Mouse (Mus musculus): ENCODE data around the gene Parp12. TPM values are rescaled to one million over a fixed set of nuclear protein-coding genes. Genes with fewer than 3 reads are reported as not detected.

The Parp12 gene
- polyA plus RNA-seq, 1 experiment from 2014 or later: 14.4 TPM

- no peaks in the 10 kb centered on the region for H3K27me3 ChIP-seq (ENCODE audit: control insufficient read depth, insufficient read depth, low read length)
- H3K4me2 ChIP-seq (ENCODE audit: low read length): no peak overlapping the region
- H3K27ac ChIP-seq (replicated peaks in 1 of 2; ENCODE audit: control insufficient read depth in 1 of 2, insufficient read depth in 1 of 2, low read depth in 2 of 2, low read length in 2 of 2): no peak overlapping the region
- H3K4me1 ChIP-seq (ENCODE audit: control insufficient read depth in 2 of 2, insufficient read depth in 2 of 2, low read length in 2 of 2): peaks cover 6 to 12% of the 10 kb centered on the region in 2 experiments; a peak in 3 of 4 replicates
- no peak overlapping the region for H3K4me3 ChIP-seq (ENCODE audit: control insufficient read depth in 1 of 2, insufficient read depth in 1 of 2, low read depth in 1 of 2, low read length in 2 of 2)
- H3K9ac ChIP-seq (ENCODE audit: low read length): no peak overlapping the region
- ATAC-seq (ENCODE audit: insufficient number of reproducible peaks, insufficient read depth, low FRiP score, low read depth): no peak
- no peaks in the 10 kb centered on the region; the same call in 1 of the 2 replicates for H3K36me3 ChIP-seq (ENCODE audit: control insufficient read depth, insufficient read depth, low read length)
- H3K9me3 ChIP-seq (ENCODE audit: control insufficient read depth, low read length): peaks cover 6% of the 10 kb centered on the region; the same call in 1 of the 2 replicates
- WGBS: 52% methylated on average over 3 of the region's 3 CpGs
Measured at GRCm38 (mm10) chr6:39120685-39121084, 2.5 kb upstream of the Parp12 start.

GRCm38 (mm10) chr6:39118456-39118881 is 320 bp upstream of the Parp12 start:
- peak overlapping the region in 1 of 2 experiments; percentile 63; a peak in 2 of 4 replicates for H3K27ac ChIP-seq (replicated peaks in 1 of 2; ENCODE audit: control insufficient read depth in 1 of 2, insufficient read depth in 1 of 2, low read depth in 2 of 2, low read length in 2 of 2)
- peaks cover 6 to 13% of the 10 kb centered on the region in 2 experiments; a peak in 3 of 4 replicates for H3K4me1 ChIP-seq (ENCODE audit: control insufficient read depth in 2 of 2, insufficient read depth in 2 of 2, low read length in 2 of 2)
- peak overlapping the region; percentile 76 for H3K4me2 ChIP-seq (ENCODE audit: low read length)
- peaks cover 6% of the 10 kb centered on the region; the same call in 1 of the 2 replicates for H3K9me3 ChIP-seq (ENCODE audit: control insufficient read depth, low read length)
- H3K9ac ChIP-seq (ENCODE audit: low read length): peak overlapping the region; percentile 91
- H3K27me3 ChIP-seq (ENCODE audit: control insufficient read depth, insufficient read depth, low read length): no peaks in the 10 kb centered on the region
- H3K36me3 ChIP-seq (ENCODE audit: control insufficient read depth, insufficient read depth, low read length): no peaks in the 10 kb centered on the region; the same call in 1 of the 2 replicates
- WGBS: 7% methylated on average over 45 of the region's 49 CpGs
- H3K4me3 ChIP-seq (ENCODE audit: control insufficient read depth in 1 of 2, insufficient read depth in 1 of 2, low read depth in 1 of 2, low read length in 2 of 2): peak overlapping the region; percentile 91
- peak; percentile 41; the same call in 1 of the 2 replicates for ATAC-seq (ENCODE audit: insufficient number of reproducible peaks, insufficient read depth, low FRiP score, low read depth)

DNA sequence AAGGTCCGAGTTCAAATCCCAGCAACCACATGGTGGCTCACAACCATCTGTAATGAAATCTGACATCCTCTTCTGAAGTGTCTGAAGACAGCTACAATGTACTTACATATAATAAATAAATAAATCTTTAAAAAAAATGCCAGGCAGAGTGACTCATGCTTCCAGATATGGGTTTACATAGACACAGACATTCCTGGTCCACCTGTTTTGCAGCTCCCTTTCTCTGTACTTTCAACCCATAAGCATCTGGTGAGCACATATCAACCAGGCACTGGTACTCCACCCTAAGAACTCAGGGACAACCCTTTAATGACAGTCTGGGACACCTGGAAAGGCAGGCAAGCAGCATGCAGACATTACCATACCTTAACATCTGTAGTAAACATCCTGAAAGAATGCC is 2.7 kb downstream of the Parp12 start:
- Histone ChIP-seq H3K4me1 (ENCODE audit: control insufficient read depth in 2 of 2, insufficient read depth in 2 of 2, low read length in 2 of 2) (peaks cover 6 to 13% of the 10 kb centered on the region in 2 experiments; a peak in 3 of 4 replicates), H3K9me3 (ENCODE audit: control insufficient read depth, low read length) (peaks cover 6% of the 10 kb centered on the region; the same call in 1 of the 2 replicates), H3K27ac (replicated peaks in 1 of 2; ENCODE audit: control insufficient read depth in 1 of 2, insufficient read depth in 1 of 2, low read depth in 2 of 2, low read length in 2 of 2) (no peak overlapping the region), H3K27me3 (ENCODE audit: control insufficient read depth, insufficient read depth, low read length) (no peaks in the 10 kb centered on the region), H3K4me3 (ENCODE audit: control insufficient read depth in 1 of 2, insufficient read depth in 1 of 2, low read depth in 1 of 2, low read length in 2 of 2) (no peak overlapping the region), H3K4me2 (ENCODE audit: low read length) (no peak overlapping the region), H3K9ac (ENCODE audit: low read length) (no peak overlapping the region), H3K36me3 (ENCODE audit: control insufficient read depth, insufficient read depth, low read length) (peaks cover 3% of the 10 kb centered on the region; the same call in 1 of the 2 replicates)
- 79% methylated on average over 1 of the region's 1 CpGs for WGBS
- no peak for ATAC-seq (ENCODE audit: insufficient number of reproducible peaks, insufficient read depth, low FRiP score, low read depth)

- Histone ChIP-seq H3K36me3 (ENCODE audit: control insufficient read depth, insufficient read depth, low read length) (peaks cover 3% of the 10 kb centered on the region; the same call in 1 of the 2 replicates), H3K4me3 (ENCODE audit: control insufficient read depth in 1 of 2, insufficient read depth in 1 of 2, low read depth in 1 of 2, low read length in 2 of 2) (no peak overlapping the region), H3K4me1 (ENCODE audit: control insufficient read depth in 2 of 2, insufficient read depth in 2 of 2, low read length in 2 of 2) (peaks cover 6 to 13% of the 10 kb centered on the region in 2 experiments; a peak in 3 of 4 replicates), H3K9me3 (ENCODE audit: control insufficient read depth, low read length) (no peaks in the 10 kb centered on the region), H3K9ac (ENCODE audit: low read length) (no peak overlapping the region), H3K27ac (replicated peaks in 1 of 2; ENCODE audit: control insufficient read depth in 1 of 2, insufficient read depth in 1 of 2, low read depth in 2 of 2, low read length in 2 of 2) (no peak overlapping the region), H3K4me2 (ENCODE audit: low read length) (no peak overlapping the region), H3K27me3 (ENCODE audit: control insufficient read depth, insufficient read depth, low read length) (no peaks in the 10 kb centered on the region)
- no peak for ATAC-seq (ENCODE audit: insufficient number of reproducible peaks, insufficient read depth, low FRiP score, low read depth)
- WGBS: 79% methylated on average over 3 of the region's 3 CpGs
Measured at GRCm38 (mm10) chr6:39113141-39113540, 5.0 kb downstream of the Parp12 start.

DNA sequence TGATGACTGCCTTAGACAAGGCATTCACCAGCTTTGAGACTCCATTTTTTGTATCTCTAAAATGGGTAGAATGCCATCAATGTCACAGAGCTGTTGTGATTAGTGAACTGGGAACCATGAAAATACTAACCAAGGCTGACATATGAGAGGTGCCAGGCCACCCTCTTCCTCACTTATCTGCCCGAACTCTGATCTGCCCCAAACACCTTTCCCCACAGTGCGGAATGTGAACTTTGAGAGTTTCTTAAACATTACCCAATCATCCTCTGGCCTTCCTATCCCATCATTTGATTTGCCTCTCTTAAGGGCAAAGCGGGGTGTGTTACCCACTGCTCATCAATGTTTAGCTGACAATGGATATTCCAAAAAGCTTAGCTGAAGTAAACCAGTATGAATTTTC is 5.4 kb downstream of the Parp12 start:
- Histone ChIP-seq H3K36me3 (ENCODE audit: control insufficient read depth, insufficient read depth, low read length) (peaks cover 3% of the 10 kb centered on the region; the same call in 1 of the 2 replicates), H3K4me1 (ENCODE audit: control insufficient read depth in 2 of 2, insufficient read depth in 2 of 2, low read length in 2 of 2) (peaks cover 6 to 13% of the 10 kb centered on the region in 2 experiments; a peak in 3 of 4 replicates), H3K27ac (replicated peaks in 1 of 2; ENCODE audit: control insufficient read depth in 1 of 2, insufficient read depth in 1 of 2, low read depth in 2 of 2, low read length in 2 of 2) (no peak overlapping the region), H3K9me3 (ENCODE audit: control insufficient read depth, low read length) (no peaks in the 10 kb centered on the region), H3K4me3 (ENCODE audit: control insufficient read depth in 1 of 2, insufficient read depth in 1 of 2, low read depth in 1 of 2, low read length in 2 of 2) (no peak overlapping the region), H3K27me3 (ENCODE audit: control insufficient read depth, insufficient read depth, low read length) (no peaks in the 10 kb centered on the region), H3K4me2 (ENCODE audit: low read length) (no peak overlapping the region), H3K9ac (ENCODE audit: low read length) (no peak overlapping the region)
- 83% methylated on average over 3 of the region's 3 CpGs for WGBS
- no peak for ATAC-seq (ENCODE audit: insufficient number of reproducible peaks, insufficient read depth, low FRiP score, low read depth)

DNA sequence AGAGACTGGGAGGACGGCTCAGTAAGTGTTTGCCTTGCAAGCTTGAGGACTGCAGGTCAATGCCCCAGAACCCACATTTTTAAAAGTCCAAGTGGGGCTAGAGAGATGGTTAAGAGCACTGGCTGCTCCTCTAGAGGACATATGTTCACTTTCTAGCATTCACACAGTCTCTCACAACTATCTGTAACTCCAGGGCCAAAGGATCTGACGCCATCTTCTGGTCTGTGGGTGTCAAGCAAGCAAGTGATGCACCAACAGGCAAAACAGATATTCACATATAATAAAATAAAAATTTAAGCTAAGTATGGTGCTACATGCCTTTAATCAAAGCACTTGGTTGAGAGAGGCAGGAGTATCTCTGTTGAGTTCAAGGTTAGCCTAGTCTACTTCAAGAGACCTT is 11.3 kb downstream of the Parp12 start:
- Histone ChIP-seq H3K9me3 (ENCODE audit: control insufficient read depth, low read length) (no peaks in the 10 kb centered on the region), H3K36me3 (ENCODE audit: control insufficient read depth, insufficient read depth, low read length) (peaks cover 13% of the 10 kb centered on the region), H3K9ac (ENCODE audit: low read length) (no peak overlapping the region), H3K27ac (replicated peaks in 1 of 2; ENCODE audit: control insufficient read depth in 1 of 2, insufficient read depth in 1 of 2, low read depth in 2 of 2, low read length in 2 of 2) (no peak overlapping the region), H3K27me3 (ENCODE audit: control insufficient read depth, insufficient read depth, low read length) (no peaks in the 10 kb centered on the region), H3K4me2 (ENCODE audit: low read length) (no peak overlapping the region), H3K4me1 (ENCODE audit: control insufficient read depth in 2 of 2, insufficient read depth in 2 of 2, low read length in 2 of 2) (no peaks in the 10 kb centered on the region), H3K4me3 (ENCODE audit: control insufficient read depth in 1 of 2, insufficient read depth in 1 of 2, low read depth in 1 of 2, low read length in 2 of 2) (no peak overlapping the region)
- no peak for ATAC-seq (ENCODE audit: insufficient number of reproducible peaks, insufficient read depth, low FRiP score, low read depth)
- WGBS: 62% methylated on average over 2 of the region's 2 CpGs

DNA sequence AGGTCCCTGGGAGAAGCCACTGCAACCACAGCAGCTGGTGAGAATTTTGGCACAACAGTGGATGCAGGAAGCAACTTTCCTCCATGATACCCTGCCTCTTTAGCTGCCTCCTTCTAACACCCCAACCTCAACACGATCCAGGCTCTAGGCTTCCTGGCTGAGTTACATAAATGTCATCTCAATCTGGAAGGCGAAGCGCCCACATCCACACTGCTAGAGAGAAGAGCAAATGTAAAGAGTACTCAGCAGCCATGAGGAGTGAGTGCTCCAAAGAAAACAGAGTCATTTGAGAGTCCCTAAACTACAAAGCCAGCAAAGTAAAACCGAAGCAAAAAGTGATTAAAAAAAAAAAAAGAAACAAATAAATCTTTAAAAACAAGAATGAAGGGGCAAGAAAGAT is 13.5 kb downstream of the Parp12 start:
- Histone ChIP-seq H3K4me3 (ENCODE audit: control insufficient read depth in 1 of 2, insufficient read depth in 1 of 2, low read depth in 1 of 2, low read length in 2 of 2) (no peak overlapping the region), H3K36me3 (ENCODE audit: control insufficient read depth, insufficient read depth, low read length) (peaks cover 10% of the 10 kb centered on the region), H3K4me2 (ENCODE audit: low read length) (no peak overlapping the region), H3K27ac (replicated peaks in 1 of 2; ENCODE audit: control insufficient read depth in 1 of 2, insufficient read depth in 1 of 2, low read depth in 2 of 2, low read length in 2 of 2) (no peak overlapping the region), H3K27me3 (ENCODE audit: control insufficient read depth, insufficient read depth, low read length) (no peaks in the 10 kb centered on the region), H3K4me1 (ENCODE audit: control insufficient read depth in 2 of 2, insufficient read depth in 2 of 2, low read length in 2 of 2) (no peaks in the 10 kb centered on the region), H3K9ac (ENCODE audit: low read length) (no peak overlapping the region), H3K9me3 (ENCODE audit: control insufficient read depth, low read length) (no peaks in the 10 kb centered on the region)
- ATAC-seq (ENCODE audit: insufficient number of reproducible peaks, insufficient read depth, low FRiP score, low read depth): no peak
- WGBS: 82% methylated on average over 4 of the region's 4 CpGs

- Histone ChIP-seq H3K4me1 (ENCODE audit: control insufficient read depth in 2 of 2, insufficient read depth in 2 of 2, low read length in 2 of 2) (no peaks in the 10 kb centered on the region), H3K4me3 (ENCODE audit: control insufficient read depth in 1 of 2, insufficient read depth in 1 of 2, low read depth in 1 of 2, low read length in 2 of 2) (no peak overlapping the region), H3K9me3 (ENCODE audit: control insufficient read depth, low read length) (no peaks in the 10 kb centered on the region), H3K9ac (ENCODE audit: low read length) (no peak overlapping the region), H3K36me3 (ENCODE audit: control insufficient read depth, insufficient read depth, low read length) (no peaks in the 10 kb centered on the region), H3K27me3 (ENCODE audit: control insufficient read depth, insufficient read depth, low read length) (no peaks in the 10 kb centered on the region), H3K27ac (replicated peaks in 1 of 2; ENCODE audit: control insufficient read depth in 1 of 2, insufficient read depth in 1 of 2, low read depth in 2 of 2, low read length in 2 of 2) (no peak overlapping the region), H3K4me2 (ENCODE audit: low read length) (no peak overlapping the region)
- no peak for ATAC-seq (ENCODE audit: insufficient number of reproducible peaks, insufficient read depth, low FRiP score, low read depth)
Measured at GRCm38 (mm10) chr6:39076498-39076897, 41.7 kb downstream of the Parp12 start.

All from heart, embryonic 14.5 days (tissue).